Mouse (Mus musculus) heart, adult 18-20 months (tissue): ENCODE measurements around the gene Gm15737. TPM values are rescaled to one million over a fixed set of nuclear protein-coding genes. Genes with fewer than 3 reads are reported as not detected.

Experiments used
- DNase-seq, 2 experiments: peaks; one replicate each; pipeline ENCODE4 v3.0.0; 2021 to 2022; ENCODE audit warnings: mixed read lengths in 1 of 2
- long read RNA-seq, 2 experiments: library from polyadenylated mRNA; stranded (forward); transcript quantifications; one replicate each; pipeline ENCODE4 v2.0.0; 2021
- total RNA-seq, 2 experiments: library from RNA; stranded (reverse); gene quantifications; 2 replicates each; pipeline ENCODE4 v1.2.3; 2021

The Gm15737 gene
- total RNA-seq: under 1 TPM; 0.10 to 0.28 TPM
- long read RNA-seq, experiment 1: 0 reads
- long read RNA-seq, experiment 2: 0 reads

GRCm38 (mm10) chr6:92869089-92869581 is at the start of gene Gm15737:
Gm15737 (plus strand) TSS chr6:92869357.
- DNase-seq: peak; percentile 84 to 90

GRCm38 (mm10) chr6:92821606-92822005 is 47.6 kb upstream of the Gm15737 start:
- no peak for DNase-seq

GRCm38 (mm10) chr6:92822006-92822405 is 47.2 kb upstream of the Gm15737 start:
- no peak for DNase-seq

- no peak for DNase-seq
Measured at GRCm38 (mm10) chr6:92823991-92824390, 45.2 kb upstream of the Gm15737 start.

- no peak for DNase-seq
Measured at GRCm38 (mm10) chr6:92826561-92826960, 42.6 kb upstream of the Gm15737 start.

- DNase-seq: peak; percentile 46 to 48
Measured at GRCm38 (mm10) chr6:92827360-92827759, 41.8 kb upstream of the Gm15737 start.

- no peak for DNase-seq
Measured at GRCm38 (mm10) chr6:92829148-92829547, 40.0 kb upstream of the Gm15737 start.

- no peak for DNase-seq
Measured at GRCm38 (mm10) chr6:92831106-92831505, 38.1 kb upstream of the Gm15737 start.

- DNase-seq: no peak
Measured at GRCm38 (mm10) chr6:92842000-92842399, 27.2 kb upstream of the Gm15737 start.

- no peak for DNase-seq
Measured at GRCm38 (mm10) chr6:92843474-92843873, 25.7 kb upstream of the Gm15737 start.

- DNase-seq: peak; percentile 22 to 47
Measured at GRCm38 (mm10) chr6:92845898-92846297, 23.3 kb upstream of the Gm15737 start.

GRCm38 (mm10) chr6:92846614-92847013 is 22.5 kb upstream of the Gm15737 start:
- peak in 1 of 2 experiments; percentile 35 for DNase-seq

GRCm38 (mm10) chr6:92849208-92849607 is 19.9 kb upstream of the Gm15737 start:
- peak; percentile 32 to 49 for DNase-seq

GRCm38 (mm10) chr6:92850250-92850649 is 18.9 kb upstream of the Gm15737 start:
- DNase-seq: peak; percentile 91 to 96

GRCm38 (mm10) chr6:92854873-92855272 is 14.3 kb upstream of the Gm15737 start:
- no peak for DNase-seq

GRCm38 (mm10) chr6:92857761-92858160 is 11.4 kb upstream of the Gm15737 start:
- DNase-seq: no peak

GRCm38 (mm10) chr6:92858721-92859510 is 10.2 kb upstream of the Gm15737 start:
- DNase-seq: peak; percentile 35 to 37

- DNase-seq: no peak
Measured at GRCm38 (mm10) chr6:92860285-92860912, 8.8 kb upstream of the Gm15737 start.

- DNase-seq: peak; percentile 50 to 53
Measured at GRCm38 (mm10) chr6:92862599-92862998, 6.6 kb upstream of the Gm15737 start.

- peak; percentile 61 to 77 for DNase-seq
Measured at GRCm38 (mm10) chr6:92869582-92870219, 544 bp downstream of the Gm15737 start.

- no peak for DNase-seq
Measured at GRCm38 (mm10) chr6:92871813-92872212, 2.7 kb downstream of the Gm15737 start.

- DNase-seq: no peak
Measured at GRCm38 (mm10) chr6:92872766-92873165, 3.6 kb downstream of the Gm15737 start.

- peak; percentile 73 to 87 for DNase-seq
Measured at GRCm38 (mm10) chr6:92874854-92875253, 5.7 kb downstream of the Gm15737 start.
